Mouse (Mus musculus) adrenal gland, postnatal 14 days (tissue): Measurements from ENCODE around the gene Rhoc. TPM values are rescaled to one million over a fixed set of nuclear protein-coding genes. Genes with fewer than 3 reads are reported as not detected.

Experiments
- DNase-seq: peaks from one replicate; pipeline ENCODE4 v3.0.0; 2021; ENCODE audit warnings: mixed read lengths
- total RNA-seq: library from RNA; stranded (reverse); gene quantifications from 2 replicates; pipeline ENCODE4 v1.2.3, GENCODE M21; 2021

Rhoc gene
- total RNA-seq, 1 experiment from 2014 or later = 141 TPM

- DNase-seq = no peak
Observed at GRCm38 (mm10) chr3:104815346-104815745, 27.2 kb downstream of the Rhoc start.

GRCm38 (mm10) chr3:104816130-104816529 lies 28.0 kb downstream of the Rhoc start:
- DNase-seq = peak; percentile 21

- peak; percentile 81 for DNase-seq
Observed at GRCm38 (mm10) chr3:104817481-104817990, 29.4 kb downstream of the Rhoc start.

- DNase-seq = peak; percentile 87
Observed at GRCm38 (mm10) chr3:104817991-104818748, 30.0 kb downstream of the Rhoc start, which contains the start of gene Mov10. Mov10 (minus strand) TSS chr3:104818563.

- no peak for DNase-seq
Observed at GRCm38 (mm10) chr3:104818749-104819134, 30.6 kb downstream of the Rhoc start.

- DNase-seq = no peak
Observed at GRCm38 (mm10) chr3:104820426-104820825, 32.3 kb downstream of the Rhoc start.

- DNase-seq = no peak
Observed at GRCm38 (mm10) chr3:104822413-104822812, 34.2 kb downstream of the Rhoc start.

- DNase-seq = no peak
Observed at GRCm38 (mm10) chr3:104835797-104836196, 47.6 kb downstream of the Rhoc start.

GRCm38 (mm10) chr3:104841049-104841448 lies 52.9 kb downstream of the Rhoc start:
- no peak for DNase-seq

Other genes with a start within 250 kb of the Rhoc start
- gene Slc16a1, start 149.7 kb upstream of the Rhoc start, total RNA-seq = 77.1 and 104 TPM in 2 replicates
- gene Ppm1j, start 7.3 kb upstream of the Rhoc start, total RNA-seq = 5.7 and 10.0 TPM in 2 replicates
- 0.90 and 1.9 TPM in 2 replicates for gene Fam19a3, start 6.5 kb upstream of the Rhoc start, total RNA-seq
- gene Mov10, start 30.2 kb downstream of the Rhoc start, total RNA-seq = 17.8 and 18.4 TPM in 2 replicates
- gene St7l, start 75.6 kb downstream of the Rhoc start, total RNA-seq = 38.6 and 42.0 TPM in 2 replicates
- 101 and 105 TPM in 2 replicates for gene Capza1, start 76.1 kb downstream of the Rhoc start, total RNA-seq
- gene Wnt2b, start 173.5 kb downstream of the Rhoc start, total RNA-seq = 9.6 and 14.7 TPM in 2 replicates